Mouse (Mus musculus): ENCODE measurements around the gene Vopp1. TPM values are rescaled to one million over a fixed set of nuclear protein-coding genes. Genes with fewer than 3 reads are reported as not detected.

Vopp1 gene
- polyA plus RNA-seq, 1 experiment from 2014 or later, result 59.7 TPM

- H3K4me1 ChIP-seq, result no peaks in the 10 kb centered on the region
- no peak overlapping the region for H3K27ac ChIP-seq
- H3K4me2 ChIP-seq (replicated peaks), result no peak overlapping the region
- peaks cover 15% of the 10 kb centered on the region for H3K36me3 ChIP-seq
- H3K9me3 ChIP-seq, result no peaks in the 10 kb centered on the region
- no peak overlapping the region for H3K9ac ChIP-seq
- WGBS, result 92% methylated on average over 3 of the region's 3 CpGs
- H3K27me3 ChIP-seq, result no peaks in the 10 kb centered on the region
- no peak overlapping the region for H3K4me3 ChIP-seq
- ATAC-seq (ENCODE audit: low FRiP score, low read depth), result no peak
Measured at GRCm38 (mm10) chr6:57780359-57780758, 44.6 kb downstream of the Vopp1 start.

GRCm38 (mm10) chr6:57773792-57774191 is 51.2 kb downstream of the Vopp1 start:
- no peak overlapping the region for H3K27ac ChIP-seq
- H3K9me3 ChIP-seq, result no peaks in the 10 kb centered on the region
- H3K9ac ChIP-seq, result no peak overlapping the region
- no peak overlapping the region for H3K4me3 ChIP-seq
- 86% methylated on average over 1 of the region's 1 CpGs for WGBS
- no peaks in the 10 kb centered on the region for H3K4me1 ChIP-seq
- no peak for ATAC-seq (ENCODE audit: low FRiP score, low read depth)
- H3K36me3 ChIP-seq, result peaks cover 40% of the 10 kb centered on the region
- no peak overlapping the region for H3K4me2 ChIP-seq (replicated peaks)
- no peaks in the 10 kb centered on the region for H3K27me3 ChIP-seq

GRCm38 (mm10) chr6:57770467-57771190 is 54.3 kb downstream of the Vopp1 start:
- WGBS, result 100% methylated on average over 1 of the region's 1 CpGs
- Histone ChIP-seq H3K4me2 (replicated peaks) (no peak overlapping the region), H3K27me3 (no peaks in the 10 kb centered on the region), H3K9me3 (no peaks in the 10 kb centered on the region), H3K36me3 (peaks cover 40% of the 10 kb centered on the region), H3K4me1 (peaks cover 1% of the 10 kb centered on the region), H3K27ac (no peak overlapping the region), H3K9ac (no peak overlapping the region), H3K4me3 (no peak overlapping the region)
- no peak for ATAC-seq (ENCODE audit: low FRiP score, low read depth)

- Histone ChIP-seq H3K9ac (no peak overlapping the region), H3K4me3 (no peak overlapping the region), H3K36me3 (peaks cover 33% of the 10 kb centered on the region), H3K27ac (no peak overlapping the region), H3K9me3 (no peaks in the 10 kb centered on the region), H3K4me1 (peaks cover 8% of the 10 kb centered on the region), H3K4me2 (replicated peaks) (no peak overlapping the region), H3K27me3 (no peaks in the 10 kb centered on the region)
- ATAC-seq (ENCODE audit: low FRiP score, low read depth), result no peak
- WGBS, result 93% methylated on average over 7 of the region's 7 CpGs
Measured at GRCm38 (mm10) chr6:57768948-57769525, 55.9 kb downstream of the Vopp1 start.

- Histone ChIP-seq H3K4me3 (no peak overlapping the region), H3K4me1 (peaks cover 8% of the 10 kb centered on the region), H3K27me3 (no peaks in the 10 kb centered on the region), H3K4me2 (replicated peaks) (no peak overlapping the region), H3K9me3 (no peaks in the 10 kb centered on the region), H3K9ac (no peak overlapping the region), H3K27ac (no peak overlapping the region), H3K36me3 (peaks cover 23% of the 10 kb centered on the region)
- no peak for ATAC-seq (ENCODE audit: low FRiP score, low read depth)
- 82% methylated on average over 8 of the region's 8 CpGs for WGBS
Measured at GRCm38 (mm10) chr6:57767112-57767868, 57.7 kb downstream of the Vopp1 start.

GRCm38 (mm10) chr6:57766287-57766686 is 58.7 kb downstream of the Vopp1 start:
- no peak overlapping the region for H3K9ac ChIP-seq
- WGBS, result 82% methylated on average over 1 of the region's 1 CpGs
- ATAC-seq (ENCODE audit: low FRiP score, low read depth), result no peak

GRCm38 (mm10) chr6:57765095-57765878 is 59.7 kb downstream of the Vopp1 start:
- H3K27me3 ChIP-seq, result no peaks in the 10 kb centered on the region
- H3K4me1 ChIP-seq, result peaks cover 8% of the 10 kb centered on the region
- no peaks in the 10 kb centered on the region for H3K9me3 ChIP-seq
- WGBS, result 55% methylated on average over 3 of the region's 3 CpGs
- no peak overlapping the region for H3K4me3 ChIP-seq
- H3K27ac ChIP-seq, result no peak overlapping the region
- ATAC-seq (ENCODE audit: low FRiP score, low read depth), result no peak
- peaks cover 27% of the 10 kb centered on the region for H3K36me3 ChIP-seq
- no peak overlapping the region for H3K4me2 ChIP-seq (replicated peaks)
- H3K9ac ChIP-seq, result no peak overlapping the region

More at GRCm38 (mm10) chr6:57766287-57766686, 58.7 kb downstream of the Vopp1 start:
- no peaks in the 10 kb centered on the region for H3K9me3 ChIP-seq
- H3K4me3 ChIP-seq, result no peak overlapping the region
- H3K27me3 ChIP-seq, result no peaks in the 10 kb centered on the region
- no peak overlapping the region for H3K27ac ChIP-seq
- peaks cover 8% of the 10 kb centered on the region for H3K4me1 ChIP-seq
- H3K4me2 ChIP-seq (replicated peaks), result no peak overlapping the region
- H3K36me3 ChIP-seq, result peaks cover 27% of the 10 kb centered on the region

- Histone ChIP-seq H3K9me3 (no peaks in the 10 kb centered on the region), H3K4me2 (replicated peaks) (no peak overlapping the region), H3K27me3 (no peaks in the 10 kb centered on the region), H3K4me3 (no peak overlapping the region), H3K4me1 (peaks cover 8% of the 10 kb centered on the region), H3K9ac (no peak overlapping the region), H3K27ac (no peak overlapping the region), H3K36me3 (peaks cover 29% of the 10 kb centered on the region)
- no peak for ATAC-seq (ENCODE audit: low FRiP score, low read depth)
Measured at GRCm38 (mm10) chr6:57763054-57763453, 61.9 kb downstream of the Vopp1 start.

GRCm38 (mm10) chr6:57753962-57754759 is 70.8 kb downstream of the Vopp1 start:
- no peak overlapping the region for H3K4me2 ChIP-seq (replicated peaks)
- H3K27me3 ChIP-seq, result no peaks in the 10 kb centered on the region
- H3K36me3 ChIP-seq, result peaks cover 55% of the 10 kb centered on the region
- ATAC-seq (ENCODE audit: low FRiP score, low read depth), result no peak
- WGBS, result 95% methylated on average over 9 of the region's 9 CpGs
- H3K4me3 ChIP-seq, result no peak overlapping the region
- no peaks in the 10 kb centered on the region for H3K9me3 ChIP-seq
- no peak overlapping the region for H3K27ac ChIP-seq
- H3K9ac ChIP-seq, result no peak overlapping the region
- no peaks in the 10 kb centered on the region for H3K4me1 ChIP-seq

- H3K4me1 ChIP-seq, result no peaks in the 10 kb centered on the region
- no peaks in the 10 kb centered on the region for H3K27me3 ChIP-seq
- no peak overlapping the region for H3K9ac ChIP-seq
- no peak overlapping the region for H3K4me3 ChIP-seq
- ATAC-seq (ENCODE audit: low FRiP score, low read depth), result no peak
- no peak overlapping the region for H3K27ac ChIP-seq
- WGBS, result 93% methylated on average over 2 of the region's 2 CpGs
- 0 out of 2 replicates have a peak, but pooled peaks cover 3% of the 10 kb centered on the region for H3K36me3 ChIP-seq
- H3K9me3 ChIP-seq, result no peaks in the 10 kb centered on the region
- no peak overlapping the region for H3K4me2 ChIP-seq (replicated peaks)
Measured at GRCm38 (mm10) chr6:57745748-57746129, 79.2 kb downstream of the Vopp1 start.

- 92% methylated on average over 4 of the region's 4 CpGs for WGBS
- Histone ChIP-seq H3K4me3 (no peak overlapping the region), H3K4me2 (replicated peaks) (no peak overlapping the region), H3K9me3 (no peaks in the 10 kb centered on the region), H3K9ac (no peak overlapping the region), H3K36me3 (peaks cover 5% of the 10 kb centered on the region; the same call in 1 of the 2 replicates), H3K27me3 (no peaks in the 10 kb centered on the region), H3K27ac (no peak overlapping the region), H3K4me1 (no peaks in the 10 kb centered on the region)
- ATAC-seq (ENCODE audit: low FRiP score, low read depth), result no peak
Measured at GRCm38 (mm10) chr6:57744974-57745747, 79.8 kb downstream of the Vopp1 start.

All from limb, embryonic 13.5 days (tissue).